ENCODE assay signal across 14 mouse cellular contexts in the genomic region with DNA sequence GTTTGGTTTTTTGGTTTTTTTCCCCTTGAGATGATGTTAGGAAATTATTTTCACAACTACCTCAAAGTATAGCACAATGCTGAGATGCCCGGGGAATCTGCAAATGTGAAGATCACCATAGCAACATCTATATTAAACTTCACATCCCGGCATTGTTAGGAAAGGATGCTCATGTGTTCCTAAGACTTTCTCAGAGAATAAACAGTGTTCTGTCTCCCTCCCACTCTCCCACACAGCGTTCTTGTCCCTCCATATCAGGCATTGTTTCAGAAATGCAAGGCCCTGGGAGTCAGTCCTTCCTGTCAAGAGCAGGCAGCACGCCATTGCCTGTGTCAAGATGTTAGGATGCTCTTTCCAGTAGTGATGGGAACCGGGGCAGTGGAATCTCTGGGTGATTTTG.
"Had no signal": no experiment of that assay in that cellular context is flagged by ENCODE, and none has a peak within 500 bp of the region (broad histone marks: within the 10 kb centered on the region; RNA-seq: fewer than 3 reads in every experiment).

No protein-coding gene starts in this region.

- H3K27ac ChIP-seq: limb, embryonic 13.5 days; liver, embryonic 14.5 days; neural tube, embryonic 13.5 days; stomach, postnatal 0 days had no signal

- H3K27me3 ChIP-seq: limb, embryonic 13.5 days; neural tube, embryonic 13.5 days had no signal

- H3K4me1 ChIP-seq: limb, embryonic 13.5 days; neural tube, embryonic 13.5 days had no signal

- H3K4me2 ChIP-seq: limb, embryonic 13.5 days; neural tube, embryonic 13.5 days had no signal

- H3K4me3 ChIP-seq: limb, embryonic 13.5 days; neural tube, embryonic 13.5 days had no signal

- H3K36me3 ChIP-seq: limb, embryonic 13.5 days; neural tube, embryonic 13.5 days had no signal

- H3K9ac ChIP-seq: limb, embryonic 13.5 days; liver, embryonic 14.5 days; neural tube, embryonic 13.5 days had no signal

- H3K9me3 ChIP-seq: limb, embryonic 13.5 days; neural tube, embryonic 13.5 days had no signal

- DNase-seq: kidney, adult 11 months; kidney, adult 9 months; kidney, postnatal 14 days; layer of hippocampus, adult 9-11 months; layer of hippocampus, postnatal 36 days; left cerebral cortex, postnatal 4 days; lung, adult 18-20 months; midbrain, embryonic 14.5 days; right cerebral cortex, postnatal 14 days; thymus, postnatal 36 days had no signal
